Mouse (Mus musculus): ENCODE data around the gene Znhit6. TPM values are rescaled to one million over a fixed set of nuclear protein-coding genes. Genes with fewer than 3 reads are reported as not detected.

Gene Znhit6
- polyA plus RNA-seq, 1 experiment, result 11.7 TPM

DNA sequence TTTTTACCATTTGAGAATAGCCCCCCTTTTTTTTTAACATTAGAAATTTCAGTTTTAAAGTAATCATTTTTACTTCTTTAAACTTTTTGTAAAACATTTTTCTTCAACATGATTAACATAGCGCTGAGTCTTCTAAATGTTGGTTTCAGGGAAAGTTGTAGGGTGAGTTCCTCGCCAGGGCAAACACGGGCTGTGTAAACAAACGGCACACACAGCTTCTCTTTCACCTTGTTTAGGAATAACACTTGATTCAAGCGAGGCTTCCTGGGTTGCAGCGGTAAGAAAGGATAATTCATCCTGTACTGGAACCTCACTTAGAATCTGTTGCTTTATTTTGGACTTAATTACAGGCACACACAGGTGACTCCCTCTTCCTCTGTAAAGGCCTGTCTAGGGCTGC lies 25.3 kb downstream of the Znhit6 start:
- H3K4me1 ChIP-seq (ENCODE audit: control insufficient read depth, insufficient read depth, low read length), result no peaks in the 10 kb centered on the region
- TF ChIP-seq POLR2A (IDR thresholded peaks at IDR 0.05; ENCODE audit: extremely low read depth, insufficient read depth, low read length) (no peak), CTCF (IDR thresholded peaks at IDR 0.05; ENCODE audit: extremely low read depth, insufficient read depth, low read length) (no peak)
- no peak overlapping the region for H3K27ac ChIP-seq (ENCODE audit: insufficient read depth, low read length)
- H3K4me3 ChIP-seq (ENCODE audit: insufficient read depth, low read length), result no peak overlapping the region

DNA sequence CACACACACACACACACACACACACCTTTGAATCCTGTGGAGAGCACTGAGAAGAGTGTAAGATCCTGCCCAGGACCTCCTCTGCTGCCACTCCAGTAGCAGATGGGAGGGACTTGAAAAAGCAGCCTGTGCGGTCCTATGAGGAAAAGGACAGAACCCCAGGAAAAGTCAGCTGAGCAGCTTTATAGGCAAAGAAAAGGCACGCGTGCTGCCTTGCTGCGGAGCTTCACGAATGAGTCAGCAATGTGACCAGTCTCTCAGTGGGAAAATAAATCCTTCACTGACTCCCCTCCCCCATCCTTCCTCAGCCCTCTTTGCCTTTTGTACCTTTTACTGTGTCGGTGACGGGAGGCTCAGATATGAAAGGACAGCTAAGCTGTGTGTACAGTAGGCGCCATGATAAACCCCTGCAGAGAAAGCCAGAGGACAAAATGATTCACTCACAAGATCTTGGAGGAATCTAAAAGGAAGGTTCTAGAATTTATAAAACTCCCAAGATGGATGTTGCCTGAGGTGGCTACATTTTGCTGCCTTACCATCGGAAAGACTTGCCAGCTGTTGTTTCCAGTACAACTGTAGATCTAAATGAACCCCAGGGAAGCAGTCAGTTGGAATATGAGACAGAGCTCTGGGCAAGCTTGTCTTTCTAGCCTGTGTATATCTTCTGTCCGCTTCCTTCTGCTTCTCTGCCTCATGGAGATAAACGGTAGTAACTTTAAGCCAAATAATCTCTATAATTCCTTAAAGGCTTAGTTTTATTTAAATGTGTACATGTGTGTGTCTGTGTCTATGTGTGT lies 26.6 kb downstream of the Znhit6 start:
- Histone ChIP-seq H3K27ac (ENCODE audit: insufficient read depth, low read length) (no peak overlapping the region), H3K4me1 (ENCODE audit: control insufficient read depth, insufficient read depth, low read length) (no peaks in the 10 kb centered on the region), H3K4me3 (ENCODE audit: insufficient read depth, low read length) (no peak overlapping the region)
- TF ChIP-seq CTCF (IDR thresholded peaks at IDR 0.05; ENCODE audit: extremely low read depth, insufficient read depth, low read length), result no peak
- no peak for TF ChIP-seq POLR2A (IDR thresholded peaks at IDR 0.05; ENCODE audit: extremely low read depth, insufficient read depth, low read length)

DNA sequence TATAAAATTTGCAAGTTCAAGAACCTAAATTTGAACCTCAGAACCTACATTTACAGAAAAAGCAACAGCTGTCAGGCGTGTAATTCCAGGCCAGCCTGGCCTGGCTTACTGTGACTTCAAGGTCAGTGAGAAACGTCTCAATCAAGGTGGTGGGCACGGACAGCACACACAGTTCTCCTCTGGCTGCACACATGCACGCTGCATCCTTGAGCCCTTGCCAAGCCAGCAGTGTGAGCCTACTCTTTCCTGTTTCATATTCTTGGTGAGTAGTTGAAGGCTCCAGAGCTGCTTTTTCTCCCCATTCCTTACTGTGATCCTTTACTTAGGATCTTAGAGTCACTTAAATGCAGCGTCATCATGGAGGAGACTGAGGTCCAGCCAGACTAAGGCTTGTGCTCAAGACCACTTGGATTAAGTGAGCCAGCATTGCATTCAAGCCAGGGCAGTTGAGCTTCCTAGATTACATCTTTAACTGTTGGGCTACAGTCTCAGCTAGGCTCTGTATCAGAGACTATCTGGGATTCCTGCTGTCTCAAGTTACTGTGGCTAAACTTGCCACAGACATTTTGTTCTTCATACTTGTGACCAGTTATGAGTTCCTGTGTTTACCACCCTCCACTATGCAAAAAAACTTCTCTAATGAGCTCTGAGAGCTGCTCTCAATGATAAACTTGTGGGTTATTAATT lies 29.6 kb downstream of the Znhit6 start:
- no peak overlapping the region for H3K4me3 ChIP-seq (ENCODE audit: insufficient read depth, low read length)
- no peak overlapping the region for H3K27ac ChIP-seq (ENCODE audit: insufficient read depth, low read length)
- no peaks in the 10 kb centered on the region for H3K4me1 ChIP-seq (ENCODE audit: control insufficient read depth, insufficient read depth, low read length)
- TF ChIP-seq POLR2A (IDR thresholded peaks at IDR 0.05; ENCODE audit: extremely low read depth, insufficient read depth, low read length), result no peak
- no peak for TF ChIP-seq CTCF (IDR thresholded peaks at IDR 0.05; ENCODE audit: extremely low read depth, insufficient read depth, low read length)

DNA sequence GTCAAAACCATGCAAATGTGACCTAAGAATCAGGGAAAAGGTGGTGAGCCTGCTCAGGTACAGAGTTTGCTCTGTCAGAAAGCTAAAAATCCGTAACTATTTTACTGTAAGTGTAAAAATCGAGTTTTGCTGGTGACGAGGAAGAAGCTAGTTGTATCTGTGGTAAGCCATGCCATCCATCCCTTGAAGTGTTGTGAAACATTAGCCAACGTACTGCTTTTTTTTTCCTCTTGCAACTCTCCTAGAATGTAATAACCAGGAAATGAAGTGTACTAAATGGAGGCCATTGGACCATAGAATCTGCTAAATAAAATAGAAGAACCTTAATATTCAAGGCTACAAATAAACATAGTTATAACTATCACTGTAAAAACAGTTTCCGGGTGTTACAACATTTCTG lies 32.3 kb downstream of the Znhit6 start:
- H3K4me3 ChIP-seq (ENCODE audit: insufficient read depth, low read length), result no peak overlapping the region
- no peak overlapping the region for H3K27ac ChIP-seq (ENCODE audit: insufficient read depth, low read length)
- TF ChIP-seq POLR2A (IDR thresholded peaks at IDR 0.05; ENCODE audit: extremely low read depth, insufficient read depth, low read length), result no peak
- TF ChIP-seq CTCF (IDR thresholded peaks at IDR 0.05; ENCODE audit: extremely low read depth, insufficient read depth, low read length), result no peak
- no peaks in the 10 kb centered on the region for H3K4me1 ChIP-seq (ENCODE audit: control insufficient read depth, insufficient read depth, low read length)

DNA sequence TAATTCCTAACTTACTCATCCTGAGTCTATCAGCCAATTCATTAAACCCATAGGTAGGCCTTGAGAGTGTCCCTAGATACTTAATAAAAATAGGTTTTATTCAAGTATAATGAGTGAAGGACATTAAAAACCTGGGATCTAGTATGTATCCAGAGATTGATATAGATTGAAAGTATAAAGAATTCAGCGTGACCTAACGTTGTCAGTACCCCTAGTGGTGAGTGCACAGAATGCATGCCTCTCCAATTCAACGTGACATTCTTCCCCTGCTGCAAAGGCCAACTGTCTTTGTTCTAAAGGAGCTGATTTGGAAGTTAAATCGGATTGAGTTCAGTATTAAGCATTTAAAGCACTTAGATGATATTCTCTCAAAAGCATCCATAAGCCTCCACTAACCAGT lies 36.7 kb downstream of the Znhit6 start:
- TF ChIP-seq CTCF (IDR thresholded peaks at IDR 0.05; ENCODE audit: extremely low read depth, insufficient read depth, low read length) (peak; percentile 60), POLR2A (IDR thresholded peaks at IDR 0.05; ENCODE audit: extremely low read depth, insufficient read depth, low read length) (no peak)
- H3K4me1 ChIP-seq (ENCODE audit: control insufficient read depth, insufficient read depth, low read length), result no peaks in the 10 kb centered on the region

DNA sequence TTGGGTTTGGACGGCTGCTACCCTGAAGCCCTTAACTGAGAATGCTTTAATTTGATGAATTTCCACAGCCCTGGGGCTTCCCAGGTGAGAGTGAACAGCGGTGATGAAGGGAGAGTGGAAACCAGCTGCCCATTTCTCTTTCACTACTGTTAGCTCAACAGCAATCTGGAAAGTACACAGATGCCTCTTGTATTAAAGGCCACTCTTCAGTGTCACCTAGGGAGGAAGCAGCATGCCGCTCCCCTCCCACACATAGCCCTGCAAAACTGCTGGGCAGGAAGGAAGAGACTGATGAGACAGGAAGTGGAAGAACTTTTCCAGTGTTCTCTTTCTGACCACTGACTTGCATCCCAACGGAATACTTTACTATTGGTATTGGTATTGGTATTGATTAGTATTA lies 37.2 kb downstream of the Znhit6 start:
- no peak overlapping the region for H3K27ac ChIP-seq (ENCODE audit: insufficient read depth, low read length)
- H3K4me1 ChIP-seq (ENCODE audit: control insufficient read depth, insufficient read depth, low read length), result no peaks in the 10 kb centered on the region
- TF ChIP-seq CTCF (IDR thresholded peaks at IDR 0.05; ENCODE audit: extremely low read depth, insufficient read depth, low read length) (no peak), POLR2A (IDR thresholded peaks at IDR 0.05; ENCODE audit: extremely low read depth, insufficient read depth, low read length) (no peak)

More for the DNA sequence above, 36.7 kb downstream of the Znhit6 start:
- Histone ChIP-seq H3K4me3 (ENCODE audit: insufficient read depth, low read length) (no peak overlapping the region), H3K27ac (ENCODE audit: insufficient read depth, low read length) (no peak overlapping the region)

DNA sequence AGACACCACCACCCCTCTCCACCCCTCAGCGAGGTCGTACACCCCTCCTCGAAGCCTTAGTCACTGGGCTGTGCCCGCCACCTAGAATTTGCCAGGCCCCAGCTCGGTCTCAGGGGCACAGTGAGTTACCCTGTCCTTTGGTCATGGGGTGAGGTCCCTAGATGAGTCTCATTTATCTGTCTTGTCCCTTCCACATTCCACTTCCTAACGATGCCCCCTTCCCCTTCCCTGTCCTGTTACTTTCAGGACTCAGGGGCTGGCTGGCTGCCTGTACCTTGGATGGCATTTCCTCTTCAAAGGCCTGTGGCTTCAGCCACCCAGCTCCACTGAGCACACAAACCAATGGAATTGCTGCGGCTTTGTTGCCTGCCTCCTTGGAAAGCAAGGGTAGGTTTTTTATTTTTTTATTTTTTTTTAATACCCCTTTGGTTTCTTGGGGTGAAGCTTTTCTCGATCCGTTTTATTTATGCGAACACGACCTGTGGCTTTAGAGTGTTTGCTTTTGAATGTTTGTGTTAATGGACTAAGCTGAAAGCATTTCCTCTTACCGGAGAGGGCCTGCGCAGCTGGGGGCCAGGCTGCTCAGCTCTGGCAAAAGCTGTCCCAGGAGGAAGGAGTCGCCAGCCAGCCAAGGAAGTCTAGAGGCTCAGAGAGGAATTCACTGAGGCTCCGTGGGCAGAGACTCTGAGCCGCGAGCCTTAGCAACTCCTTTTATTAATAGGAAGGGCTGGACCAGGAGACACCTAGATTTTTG lies 38.5 kb downstream of the Znhit6 start:
- no peak for TF ChIP-seq CTCF (IDR thresholded peaks at IDR 0.05; ENCODE audit: extremely low read depth, insufficient read depth, low read length)
- TF ChIP-seq POLR2A (IDR thresholded peaks at IDR 0.05; ENCODE audit: extremely low read depth, insufficient read depth, low read length), result no peak
- Histone ChIP-seq H3K27ac (ENCODE audit: insufficient read depth, low read length) (no peak overlapping the region), H3K4me3 (ENCODE audit: insufficient read depth, low read length) (no peak overlapping the region), H3K4me1 (ENCODE audit: control insufficient read depth, insufficient read depth, low read length) (no peaks in the 10 kb centered on the region)

More for the DNA sequence above, 37.2 kb downstream of the Znhit6 start:
- H3K4me3 ChIP-seq (ENCODE audit: insufficient read depth, low read length), result no peak overlapping the region

DNA sequence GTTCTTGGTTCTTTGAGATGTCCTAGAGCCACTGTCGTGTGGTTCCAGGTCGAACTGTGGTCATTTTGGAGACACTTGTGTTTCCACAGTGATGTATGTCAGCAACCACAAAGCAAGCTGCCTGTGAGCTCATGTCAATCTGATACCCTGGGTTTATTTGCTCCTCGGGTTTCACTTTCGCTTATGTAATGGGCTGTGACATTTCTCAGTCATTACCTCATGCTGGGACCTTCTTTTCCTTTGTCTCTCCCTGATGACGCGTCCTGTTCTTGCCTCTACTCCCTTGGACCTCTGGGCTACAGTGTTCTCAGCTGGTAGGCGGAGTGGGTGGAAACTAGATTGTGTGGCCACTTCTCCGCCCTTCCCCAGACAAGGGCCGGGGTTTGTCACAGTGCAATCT lies 42.3 kb downstream of the Znhit6 start:
- Histone ChIP-seq H3K4me1 (ENCODE audit: control insufficient read depth, insufficient read depth, low read length) (no peaks in the 10 kb centered on the region), H3K4me3 (ENCODE audit: insufficient read depth, low read length) (no peak overlapping the region), H3K27ac (ENCODE audit: insufficient read depth, low read length) (no peak overlapping the region)
- no peak for TF ChIP-seq CTCF (IDR thresholded peaks at IDR 0.05; ENCODE audit: extremely low read depth, insufficient read depth, low read length)
- TF ChIP-seq POLR2A (IDR thresholded peaks at IDR 0.05; ENCODE audit: extremely low read depth, insufficient read depth, low read length), result no peak

DNA sequence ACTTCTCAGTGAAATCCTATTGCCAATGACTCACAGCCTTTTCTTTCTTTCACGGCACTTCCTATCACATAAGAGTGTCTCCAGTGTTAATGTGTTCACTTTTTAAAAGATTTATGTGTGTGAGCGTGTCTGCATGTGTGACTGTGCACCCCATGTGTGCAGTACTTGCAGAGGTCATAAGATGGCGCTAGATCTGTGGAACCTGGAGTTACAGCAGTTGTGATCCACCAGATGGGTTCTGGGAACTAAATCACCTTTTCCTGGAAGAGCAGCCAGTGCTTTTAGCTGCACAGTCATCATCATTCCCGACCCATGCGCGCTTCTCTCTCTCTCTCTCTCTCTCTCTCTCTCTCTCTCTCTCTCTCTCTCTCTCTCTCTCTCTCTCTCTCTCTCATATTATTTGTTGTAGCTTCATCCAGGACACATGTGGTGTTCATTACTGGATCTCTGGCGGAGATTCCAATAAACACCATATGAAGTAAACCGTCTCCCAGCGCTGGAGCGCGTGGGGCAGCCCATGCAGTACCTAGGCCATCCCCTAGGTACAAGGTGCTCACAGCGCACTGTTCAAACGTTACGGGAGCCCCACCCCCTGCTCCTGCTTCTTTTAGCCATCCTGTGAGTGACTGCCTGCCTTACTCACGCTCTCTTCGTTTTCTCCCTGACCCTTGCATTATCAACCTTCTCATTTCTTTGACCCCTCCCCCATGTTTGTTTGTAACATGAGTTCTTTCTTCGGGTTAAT lies 43.8 kb downstream of the Znhit6 start:
- no peaks in the 10 kb centered on the region for H3K4me1 ChIP-seq (ENCODE audit: control insufficient read depth, insufficient read depth, low read length)
- no peak for TF ChIP-seq CTCF (IDR thresholded peaks at IDR 0.05; ENCODE audit: extremely low read depth, insufficient read depth, low read length)
- TF ChIP-seq POLR2A (IDR thresholded peaks at IDR 0.05; ENCODE audit: extremely low read depth, insufficient read depth, low read length), result no peak
- no peak overlapping the region for H3K4me3 ChIP-seq (ENCODE audit: insufficient read depth, low read length)
- H3K27ac ChIP-seq (ENCODE audit: insufficient read depth, low read length), result no peak overlapping the region
